Mouse (Mus musculus): ENCODE measurements around the gene Grin2d.

Grin2d gene

GRCm38 (mm10) chr7:45853089-45853488, 25.1 kb downstream of the Grin2d start:
- no peak for DNase-seq (ENCODE audit: low spot score)

DNA sequence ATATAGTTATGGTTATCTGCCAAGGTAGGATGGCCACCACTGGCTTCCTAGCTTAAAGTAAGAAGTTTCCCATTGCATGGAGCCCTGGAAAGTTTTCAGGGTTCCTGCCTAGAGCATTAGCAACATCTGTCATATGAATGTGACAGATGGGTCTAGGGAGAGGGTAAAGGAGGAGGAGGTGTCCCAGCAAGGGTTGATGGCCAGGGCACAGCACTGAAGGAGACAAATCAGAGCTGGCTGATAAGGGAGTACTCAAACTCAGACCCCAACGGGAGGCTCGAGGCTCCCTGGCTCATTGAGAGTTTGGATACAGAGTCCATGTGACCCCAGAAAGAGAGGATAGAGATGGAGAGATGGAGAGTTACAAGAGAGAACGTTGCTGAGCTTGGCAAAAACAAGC, 27.5 kb downstream of the Grin2d start:
- DNase-seq (ENCODE audit: low spot score): no peak

GRCm38 (mm10) chr7:45848447-45849027, 29.6 kb downstream of the Grin2d start:
- no peak for DNase-seq (ENCODE audit: low spot score)

DNA sequence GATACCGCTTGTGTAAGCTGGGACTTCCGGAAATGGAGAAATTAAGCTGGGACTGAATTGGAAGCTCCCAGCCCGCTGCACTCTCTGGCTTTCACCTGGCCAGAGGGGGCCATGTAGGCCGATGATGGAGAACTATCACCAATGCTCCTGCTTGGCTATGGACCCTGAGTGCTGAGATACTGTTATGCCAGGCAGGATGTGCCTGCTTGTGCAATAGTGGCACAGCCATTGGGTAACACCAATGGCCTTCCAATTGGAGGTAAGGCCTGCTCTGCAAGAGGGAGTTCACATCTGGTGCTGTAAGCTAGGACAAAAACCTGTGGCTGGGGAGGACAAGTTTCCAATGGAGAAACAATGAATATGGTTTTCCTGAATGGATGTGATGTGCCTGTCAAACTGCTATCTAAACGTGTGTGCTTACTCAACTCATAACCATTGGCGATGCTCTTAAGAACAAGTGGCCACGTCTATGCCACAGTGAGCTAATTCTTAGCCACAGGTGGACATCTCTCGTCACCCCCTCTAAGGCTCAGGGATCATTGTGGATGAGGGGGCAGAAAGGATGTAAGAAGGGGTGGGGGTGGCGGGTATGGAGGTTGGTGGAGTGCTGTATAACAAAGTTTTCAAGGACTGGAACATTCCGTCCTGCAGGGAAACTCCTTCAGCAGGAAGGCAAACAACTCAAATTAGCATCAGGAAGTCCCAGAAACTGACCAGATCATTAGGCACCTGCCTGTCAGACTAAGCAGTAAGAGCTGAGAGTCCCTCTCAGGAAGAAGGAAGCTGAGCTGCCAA, 35.0 kb downstream of the Grin2d start:
- no peak for DNase-seq (ENCODE audit: low spot score)

GRCm38 (mm10) chr7:45833924-45834323, 44.3 kb downstream of the Grin2d start:
- no peak for DNase-seq (ENCODE audit: low spot score)

GRCm38 (mm10) chr7:45833148-45833790, 44.9 kb downstream of the Grin2d start:
- DNase-seq (ENCODE audit: low spot score): no peak

GRCm38 (mm10) chr7:45832428-45832827, 45.8 kb downstream of the Grin2d start:
- DNase-seq (ENCODE audit: low spot score): no peak

- no peak for DNase-seq (ENCODE audit: low spot score)
Observed at GRCm38 (mm10) chr7:45831128-45831525, 47.1 kb downstream of the Grin2d start.

GRCm38 (mm10) chr7:45830427-45831127, 47.6 kb downstream of the Grin2d start, which contains the start of gene Grwd1:
Grwd1 (minus strand) TSS chr7:45830944.
- peak; percentile 87 for DNase-seq (ENCODE audit: low spot score)

DNA sequence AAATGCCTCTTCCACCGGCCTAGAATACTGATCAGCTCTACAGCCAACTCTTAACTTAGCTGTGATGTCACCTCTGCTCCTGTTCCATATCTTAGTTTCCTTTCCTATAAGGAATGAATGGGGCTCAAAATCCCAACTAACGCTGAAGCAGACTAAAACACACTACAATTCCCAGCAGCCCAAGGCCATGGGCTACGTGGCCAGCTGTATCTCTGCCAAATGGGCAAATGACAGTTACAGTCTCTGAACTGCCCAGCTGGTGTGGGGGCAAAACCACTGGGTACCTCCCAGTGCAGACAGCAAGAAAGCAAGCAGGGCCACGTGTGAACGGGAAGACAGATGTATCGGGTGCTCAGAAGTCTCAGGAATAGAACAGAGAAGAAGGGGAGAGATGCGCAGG, 51.5 kb downstream of the Grin2d start:
- DNase-seq (ENCODE audit: low spot score): no peak

- DNase-seq (ENCODE audit: low spot score): no peak
Observed at GRCm38 (mm10) chr7:45824598-45824997, 53.6 kb downstream of the Grin2d start, which contains the start of gene Kcnj14. Kcnj14 (minus strand) TSS chr7:45824782.

GRCm38 (mm10) chr7:45820913-45821312, 57.3 kb downstream of the Grin2d start:
- no peak for DNase-seq (ENCODE audit: low spot score)

DNA sequence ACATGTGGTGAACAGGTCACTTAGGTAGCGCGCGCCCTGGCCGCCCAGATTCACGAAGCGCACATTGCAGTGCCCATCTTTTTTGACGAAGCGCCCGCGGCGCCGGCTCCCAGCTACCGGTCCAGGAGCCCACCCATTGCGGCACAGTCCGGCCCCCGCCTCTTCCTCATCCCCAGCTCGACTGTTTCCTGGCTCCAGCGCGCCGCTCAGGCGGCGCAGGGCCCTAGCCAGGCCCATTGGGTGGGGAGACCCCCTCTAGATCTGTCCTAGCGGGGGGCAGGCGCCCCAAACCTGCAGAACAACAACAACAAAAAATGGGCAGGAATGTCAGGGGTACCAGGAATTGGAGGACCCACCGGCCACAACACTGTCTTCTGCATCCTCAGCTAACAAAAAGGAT, 58.3 kb downstream of the Grin2d start:
- no peak for DNase-seq (ENCODE audit: low spot score)

- DNase-seq (ENCODE audit: low spot score): no peak
Observed at GRCm38 (mm10) chr7:45815984-45816351, 62.2 kb downstream of the Grin2d start.

- no peak for DNase-seq (ENCODE audit: low spot score)
Observed at GRCm38 (mm10) chr7:45815323-45815983, 62.7 kb downstream of the Grin2d start.

- DNase-seq (ENCODE audit: low spot score): no peak
Observed at GRCm38 (mm10) chr7:45814841-45815240, 63.3 kb downstream of the Grin2d start.

DNA sequence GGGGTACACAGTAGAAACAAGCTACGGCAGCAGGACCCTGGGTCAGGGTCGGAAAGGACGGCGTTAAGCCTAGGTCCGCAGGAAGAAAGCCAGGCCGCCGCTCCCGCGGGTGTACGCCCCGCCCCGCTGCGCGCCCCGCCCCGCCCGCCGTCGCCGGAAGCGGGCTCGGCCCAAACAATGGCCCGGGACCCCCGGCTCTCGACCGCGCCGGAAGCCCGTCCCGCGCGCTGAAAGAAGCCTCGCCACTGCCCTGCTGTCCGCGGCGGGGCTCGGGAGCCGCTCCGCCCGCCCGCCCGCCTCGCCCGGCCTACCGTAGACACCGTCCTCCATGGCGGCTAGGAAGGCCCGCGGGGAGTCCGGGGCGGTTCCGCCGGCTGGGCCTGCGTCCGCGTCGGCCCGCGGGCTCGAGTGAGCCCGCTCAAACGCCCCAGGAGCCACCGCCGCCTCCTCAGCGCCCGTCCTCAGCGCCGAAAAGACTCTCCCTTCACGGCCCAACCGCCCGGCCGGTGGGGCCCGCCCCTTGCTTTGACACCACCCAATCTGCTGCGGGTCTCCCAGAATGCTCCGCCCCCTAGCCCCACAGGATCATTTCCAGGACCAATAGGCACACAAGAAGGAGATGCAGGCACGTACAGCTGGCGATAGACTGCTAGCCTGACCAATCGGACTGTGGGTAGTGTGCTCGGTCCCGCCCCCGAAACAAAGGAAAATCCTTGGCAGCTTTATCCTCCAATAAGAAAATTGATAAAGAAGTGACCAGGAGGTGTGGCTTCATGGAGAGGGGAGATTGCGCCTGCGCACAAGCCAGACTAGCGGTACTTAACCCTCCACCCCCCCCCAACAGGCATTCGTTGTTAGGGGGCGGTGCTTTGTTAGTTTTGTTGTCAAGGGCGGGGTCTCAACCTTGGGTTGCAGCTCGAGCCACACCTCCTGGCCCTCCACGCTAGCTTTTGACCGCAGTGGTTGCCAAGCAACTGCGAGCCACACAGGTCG, 64.1 kb downstream of the Grin2d start, which contains the start of gene Cyth2:
Gene Cyth2, minus strand, starts transcription at position 795 of the 993 bp plus-strand sequence.
- DNase-seq (ENCODE audit: low spot score): peak; percentile 100

- DNase-seq (ENCODE audit: low spot score): no peak
Observed at GRCm38 (mm10) chr7:45812921-45813320, 65.3 kb downstream of the Grin2d start.

DNA sequence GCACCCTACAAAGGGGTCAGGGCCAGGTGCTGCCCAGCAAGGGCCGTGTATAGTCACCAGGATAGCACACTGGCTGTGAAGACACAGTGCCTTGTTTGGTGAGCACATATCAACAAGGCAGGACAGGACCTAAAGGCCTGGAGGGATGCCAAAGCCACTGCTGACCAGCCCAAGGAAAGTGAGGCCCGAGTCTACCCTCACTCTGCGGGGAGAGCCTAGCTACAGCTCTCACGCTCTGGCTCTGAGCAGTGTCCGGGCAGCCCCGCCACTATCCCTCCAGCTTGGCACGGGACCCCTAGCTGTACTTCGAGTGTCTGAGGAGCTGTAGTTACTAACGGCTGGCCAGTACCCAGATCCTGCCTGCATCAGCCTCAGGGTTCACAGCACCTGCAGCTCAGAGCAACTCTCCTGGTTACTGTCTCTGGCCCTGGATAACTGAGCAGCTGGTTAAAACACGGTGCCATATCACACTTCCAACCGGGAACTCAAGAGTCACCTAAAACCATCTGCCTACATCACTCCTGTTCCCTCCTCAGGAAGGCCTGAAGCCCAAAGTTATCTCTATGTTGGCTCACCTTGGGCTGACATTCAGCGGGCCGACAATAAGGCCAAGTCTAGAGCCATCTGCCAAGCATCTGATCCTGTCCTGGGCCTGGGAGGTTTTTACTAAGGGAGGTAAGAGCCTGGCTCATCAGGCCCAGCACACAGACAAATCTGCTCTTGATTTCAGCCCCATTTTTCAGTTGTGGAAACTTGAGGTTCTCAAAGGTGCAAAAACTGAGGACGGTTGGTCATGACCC, 68.7 kb downstream of the Grin2d start:
- DNase-seq (ENCODE audit: low spot score): no peak

GRCm38 (mm10) chr7:45808471-45808870, 69.7 kb downstream of the Grin2d start:
- no peak for DNase-seq (ENCODE audit: low spot score)
